Mouse (Mus musculus): ENCODE results near the gene Cfap74. TPM values are rescaled to one million over a fixed set of nuclear protein-coding genes. Genes with fewer than 3 reads are reported as not detected.
A peak's percentile ranks its signal among the peaks of the same experiment; 100 is the strongest.

Cfap74 gene
- total and polyA plus RNA-seq, 3 experiments, result 0.11 TPM; not detected in 2

DNA sequence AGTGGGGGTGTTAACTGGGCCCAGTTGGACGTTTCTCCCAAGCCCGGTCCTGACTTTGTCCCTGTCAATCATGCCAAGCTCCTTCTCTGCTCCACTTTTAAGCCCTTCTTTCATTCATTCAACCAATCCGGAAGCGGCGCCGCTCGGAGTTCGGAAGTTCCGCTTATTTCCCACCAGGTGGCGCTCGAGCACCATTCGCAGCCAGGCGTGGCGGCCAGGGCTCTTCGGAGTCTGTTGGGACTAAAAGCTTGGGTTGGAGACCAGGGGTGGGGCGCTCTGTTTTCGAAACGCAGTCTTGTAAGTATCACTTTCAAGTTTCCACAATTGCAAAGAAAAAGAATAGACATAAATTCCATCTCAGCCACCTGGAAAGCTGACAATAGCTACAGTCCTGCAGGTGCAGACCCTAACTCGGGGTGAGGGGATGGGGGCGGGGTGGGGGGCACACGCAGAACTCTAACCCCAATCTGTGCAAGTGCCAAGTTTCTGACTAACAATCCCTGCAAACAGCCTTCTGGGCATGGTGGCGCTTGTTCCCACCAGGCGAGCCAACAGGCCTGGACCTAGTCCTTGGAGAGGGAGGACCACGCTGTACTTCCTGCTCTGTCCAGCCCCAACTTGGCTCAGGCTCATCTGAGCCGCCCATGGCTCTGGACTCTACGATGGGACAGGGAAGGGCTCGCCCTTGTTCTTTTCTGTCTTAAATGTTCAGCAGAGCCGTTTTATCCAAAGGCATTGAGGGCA, 72.6 kb downstream of the Cfap74 start:
- ATAC-seq (ENCODE audit: extremely low read depth, insufficient number of reproducible peaks, low FRiP score, poor library complexity, severe bottlenecking) (peak; percentile 79), DNase-seq (ENCODE audit: low spot score) (peak; percentile 76)
- Histone ChIP-seq H3K36me3 (replicated peaks) (no peaks in the 10 kb centered on the region), H3K4me3 (ENCODE audit: low read depth, low read length) (no peak overlapping the region; the same call in 1 of the 2 replicates), H3K4me1 (ENCODE audit: insufficient read depth, low read depth, low read length) (peaks cover 20% of the 10 kb centered on the region), H3K27me3 (ENCODE audit: insufficient read depth, low read length) (peaks cover 11% of the 10 kb centered on the region), H3K9me3 (replicated peaks) (no peaks in the 10 kb centered on the region)
- TF ChIP-seq TAL1 (conservative IDR thresholded peaks at IDR 0.05; ENCODE audit: low read depth, low read length) (no peak), GATA2 (IDR thresholded peaks at IDR 0.05; ENCODE audit: borderline replicate concordance, low read depth, low read length) (no peak), GATA1 (IDR thresholded peaks at IDR 0.05; ENCODE audit: borderline replicate concordance, low read length) (no peak), CTCF (IDR thresholded peaks at IDR 0.05; ENCODE audit: low read depth, low read length) (peak; percentile 66), POLR2AphosphoS5 (IDR thresholded peaks at IDR 0.05; ENCODE audit: insufficient replicate concordance, low read depth, low read length) (no peak)

DNA sequence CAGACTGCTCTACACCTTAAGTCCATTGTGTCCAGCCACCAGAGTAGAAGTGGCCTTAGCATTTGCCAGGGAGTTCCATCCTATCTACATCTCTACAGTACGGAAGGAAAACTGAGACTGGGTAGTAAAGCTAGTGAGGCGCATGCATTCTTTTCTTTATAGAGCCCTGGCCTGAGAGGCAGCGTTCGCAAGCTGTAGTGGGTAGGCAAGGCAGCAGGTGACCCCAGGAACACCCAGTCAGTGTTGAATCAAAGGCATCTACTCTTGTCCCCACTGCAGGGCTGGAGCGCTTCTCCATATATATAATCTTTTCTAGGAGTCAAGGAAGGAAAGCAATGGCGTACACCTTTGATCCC, 73.1 kb downstream of the Cfap74 start:
- H3K27me3 ChIP-seq (ENCODE audit: insufficient read depth, low read length), result peaks cover 10% of the 10 kb centered on the region
- no peak overlapping the region for H3K4me3 ChIP-seq (ENCODE audit: low read depth, low read length)
- H3K9me3 ChIP-seq (replicated peaks), result no peaks in the 10 kb centered on the region
- peaks cover 20% of the 10 kb centered on the region for H3K4me1 ChIP-seq (ENCODE audit: insufficient read depth, low read depth, low read length)
- no peak for ATAC-seq (ENCODE audit: extremely low read depth, insufficient number of reproducible peaks, low FRiP score, poor library complexity, severe bottlenecking)
- no peak for TF ChIP-seq POLR2AphosphoS5 (IDR thresholded peaks at IDR 0.05; ENCODE audit: insufficient replicate concordance, low read depth, low read length)
- no peak for TF ChIP-seq CTCF (IDR thresholded peaks at IDR 0.05; ENCODE audit: low read depth, low read length)
- TF ChIP-seq GATA1 (IDR thresholded peaks at IDR 0.05; ENCODE audit: borderline replicate concordance, low read length), result no peak
- TF ChIP-seq GATA2 (IDR thresholded peaks at IDR 0.05; ENCODE audit: borderline replicate concordance, low read depth, low read length), result no peak
- TF ChIP-seq TAL1 (conservative IDR thresholded peaks at IDR 0.05; ENCODE audit: low read depth, low read length), result no peak
- H3K36me3 ChIP-seq (replicated peaks), result no peaks in the 10 kb centered on the region
- no peak for DNase-seq (ENCODE audit: low spot score)

DNA sequence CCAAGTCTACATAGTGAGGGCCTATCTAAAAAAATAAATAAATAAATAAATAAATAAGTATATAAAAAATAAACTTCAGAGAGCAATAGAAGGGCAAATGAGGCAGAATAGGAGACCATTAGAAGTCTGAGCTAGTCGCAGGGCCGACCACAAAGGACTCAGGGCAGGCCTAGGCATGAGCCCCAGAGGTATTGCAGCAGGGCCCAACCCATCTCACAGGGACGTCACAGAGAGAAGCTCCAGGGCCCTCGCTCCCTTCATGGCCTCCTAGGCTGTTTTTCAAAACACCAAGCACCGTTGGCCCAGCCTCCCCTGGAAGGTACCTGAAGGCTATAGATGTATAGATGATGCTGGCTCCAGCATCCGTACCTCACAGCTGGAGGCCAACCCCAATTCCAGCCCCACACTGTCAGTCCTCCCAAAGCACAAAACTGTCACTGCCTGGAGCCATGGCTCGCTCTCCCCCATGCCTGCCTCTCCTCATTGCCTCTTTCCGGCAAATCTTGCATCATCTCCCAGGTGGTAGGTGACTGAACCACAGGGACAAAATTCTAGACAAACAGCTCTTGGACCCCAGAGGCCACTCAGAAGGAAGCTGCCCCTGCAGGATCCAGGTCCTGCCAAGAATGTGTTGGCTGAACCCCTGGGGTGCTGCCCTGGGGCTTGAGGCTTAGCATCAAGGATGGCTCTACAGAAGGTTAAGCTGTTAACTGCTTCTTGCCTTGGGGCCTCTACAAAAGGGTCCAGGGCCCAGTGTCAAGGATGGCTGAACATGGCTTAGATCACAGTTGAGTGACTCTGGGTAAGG, 73.9 kb downstream of the Cfap74 start:
- TF ChIP-seq CTCF (IDR thresholded peaks at IDR 0.05; ENCODE audit: low read depth, low read length), result no peak
- no peak for TF ChIP-seq GATA1 (IDR thresholded peaks at IDR 0.05; ENCODE audit: borderline replicate concordance, low read length)
- no peak for TF ChIP-seq POLR2AphosphoS5 (IDR thresholded peaks at IDR 0.05; ENCODE audit: insufficient replicate concordance, low read depth, low read length)
- TF ChIP-seq TAL1 (conservative IDR thresholded peaks at IDR 0.05; ENCODE audit: low read depth, low read length), result no peak
- TF ChIP-seq GATA2 (IDR thresholded peaks at IDR 0.05; ENCODE audit: borderline replicate concordance, low read depth, low read length), result no peak

DNA sequence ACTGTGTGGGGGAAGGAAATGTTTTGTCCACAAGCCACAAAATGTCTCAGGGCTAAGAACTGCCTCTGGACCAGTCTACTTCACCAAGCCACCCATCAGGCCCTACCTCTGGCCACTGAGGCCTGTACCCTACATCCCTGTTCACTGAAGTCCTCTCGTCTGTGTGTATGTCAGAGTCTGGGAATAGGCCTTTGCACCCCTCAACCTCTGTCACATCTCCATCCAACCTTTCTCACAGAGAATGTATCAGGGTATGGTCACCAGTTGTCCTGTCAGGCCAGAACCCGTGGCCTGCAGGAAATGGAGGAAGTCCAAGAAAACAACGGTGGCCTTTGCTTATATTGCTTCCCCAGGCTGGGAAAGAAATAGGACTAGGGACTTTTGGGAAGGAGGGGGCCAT, 76.5 kb downstream of the Cfap74 start:
- Histone ChIP-seq H3K4me3 (ENCODE audit: low read depth, low read length) (no peak overlapping the region), H3K36me3 (replicated peaks) (no peaks in the 10 kb centered on the region), H3K9me3 (replicated peaks) (no peaks in the 10 kb centered on the region), H3K27me3 (ENCODE audit: insufficient read depth, low read length) (peaks cover 2% of the 10 kb centered on the region; the same call in 1 of the 2 replicates), H3K4me1 (ENCODE audit: insufficient read depth, low read depth, low read length) (peaks cover 52% of the 10 kb centered on the region)
- no peak for DNase-seq (ENCODE audit: low spot score)
- no peak for ATAC-seq (ENCODE audit: extremely low read depth, insufficient number of reproducible peaks, low FRiP score, poor library complexity, severe bottlenecking)
- TF ChIP-seq GATA2 (IDR thresholded peaks at IDR 0.05; ENCODE audit: borderline replicate concordance, low read depth, low read length), result no peak

More for the DNA sequence above, 73.9 kb downstream of the Cfap74 start:
- ATAC-seq (ENCODE audit: extremely low read depth, insufficient number of reproducible peaks, low FRiP score, poor library complexity, severe bottlenecking) (no peak), DNase-seq (ENCODE audit: low spot score) (no peak)
- no peak overlapping the region for H3K4me3 ChIP-seq (ENCODE audit: low read depth, low read length)
- peaks cover 27% of the 10 kb centered on the region for H3K4me1 ChIP-seq (ENCODE audit: insufficient read depth, low read depth, low read length)
- H3K9me3 ChIP-seq (replicated peaks), result no peaks in the 10 kb centered on the region
- no peaks in the 10 kb centered on the region for H3K36me3 ChIP-seq (replicated peaks)
- H3K27me3 ChIP-seq (ENCODE audit: insufficient read depth, low read length), result peaks cover 8% of the 10 kb centered on the region

DNA sequence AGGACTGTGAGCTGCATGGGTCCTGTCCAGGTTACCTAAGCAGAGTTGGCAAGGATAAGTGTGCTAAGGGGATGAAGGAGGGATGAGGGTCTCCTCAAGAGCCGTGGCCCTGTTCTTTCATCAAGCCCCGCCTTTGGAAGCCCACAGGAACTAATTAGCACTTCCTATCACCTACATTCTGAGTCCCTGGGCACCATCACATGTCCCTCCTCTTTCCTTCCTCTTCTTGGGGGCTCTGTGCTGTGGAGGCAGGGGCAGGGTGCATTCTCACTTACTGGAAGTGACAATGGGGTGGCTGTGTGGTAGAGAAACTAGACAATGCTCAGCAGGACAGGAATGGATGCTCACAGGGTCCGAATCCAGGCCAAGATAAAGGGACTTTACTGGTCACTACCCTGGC, 78.8 kb downstream of the Cfap74 start:
- no peak for TF ChIP-seq CTCF (IDR thresholded peaks at IDR 0.05; ENCODE audit: low read depth, low read length)
- no peak for TF ChIP-seq TAL1 (conservative IDR thresholded peaks at IDR 0.05; ENCODE audit: low read depth, low read length)
- no peak for TF ChIP-seq GATA1 (IDR thresholded peaks at IDR 0.05; ENCODE audit: borderline replicate concordance, low read length)
- TF ChIP-seq GATA2 (IDR thresholded peaks at IDR 0.05; ENCODE audit: borderline replicate concordance, low read depth, low read length), result no peak
- TF ChIP-seq POLR2AphosphoS5 (IDR thresholded peaks at IDR 0.05; ENCODE audit: insufficient replicate concordance, low read depth, low read length), result no peak
- ATAC-seq (ENCODE audit: extremely low read depth, insufficient number of reproducible peaks, low FRiP score, poor library complexity, severe bottlenecking), result no peak
- peaks cover 48% of the 10 kb centered on the region for H3K4me1 ChIP-seq (ENCODE audit: insufficient read depth, low read depth, low read length)

DNA sequence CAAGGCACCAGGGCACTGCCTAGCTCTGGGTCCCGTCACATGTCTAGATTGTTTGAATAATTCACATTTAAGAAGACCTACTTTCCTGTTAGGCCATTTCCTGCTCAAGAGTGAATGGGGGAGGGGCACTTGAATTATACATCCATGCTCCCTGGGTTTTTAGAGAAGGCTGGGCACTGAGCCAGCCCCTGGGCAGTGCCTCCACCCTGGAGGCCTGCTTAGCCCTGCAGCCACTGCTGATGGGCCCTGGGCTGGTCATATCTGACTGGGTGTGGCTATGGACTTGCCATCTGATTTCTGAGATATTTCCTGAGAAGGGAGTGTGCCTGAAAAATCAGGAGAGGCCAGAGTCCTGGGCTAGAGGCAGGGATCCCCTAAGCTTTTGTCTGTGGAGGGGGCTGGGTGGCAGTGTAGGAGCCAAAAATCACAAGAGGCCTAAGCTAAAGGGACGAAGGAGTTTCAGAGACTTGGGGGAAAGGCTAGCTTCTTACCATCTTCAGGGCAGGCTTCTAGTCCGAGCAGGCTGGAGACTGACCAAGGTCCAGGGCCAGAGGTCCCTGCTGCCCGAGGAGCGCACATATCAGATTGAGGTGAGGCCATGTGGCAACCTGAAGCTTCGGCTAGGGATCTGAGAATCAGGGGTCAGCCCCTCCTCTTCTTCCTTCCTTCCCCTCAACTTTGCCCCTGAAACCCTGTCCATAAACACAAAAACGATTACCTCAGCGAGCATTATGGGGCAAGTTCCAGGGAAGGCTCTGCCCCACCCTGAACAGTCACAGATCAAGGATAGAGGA, 79.4 kb downstream of the Cfap74 start:
- TF ChIP-seq POLR2AphosphoS5 (IDR thresholded peaks at IDR 0.05; ENCODE audit: insufficient replicate concordance, low read depth, low read length), result no peak
- ATAC-seq (ENCODE audit: extremely low read depth, insufficient number of reproducible peaks, low FRiP score, poor library complexity, severe bottlenecking), result peak; percentile 68
- Histone ChIP-seq H3K4me1 (ENCODE audit: insufficient read depth, low read depth, low read length) (peaks cover 44% of the 10 kb centered on the region), H3K4me3 (ENCODE audit: low read depth, low read length) (peak overlapping the region; percentile 48; the same call in 1 of the 2 replicates), H3K9me3 (replicated peaks) (no peaks in the 10 kb centered on the region), H3K27me3 (ENCODE audit: insufficient read depth, low read length) (no peaks in the 10 kb centered on the region), H3K36me3 (replicated peaks) (peaks cover under 1% of the 10 kb centered on the region)
- DNase-seq (ENCODE audit: low spot score), result peak; percentile 64

More for the DNA sequence above, 78.8 kb downstream of the Cfap74 start:
- DNase-seq (ENCODE audit: low spot score), result no peak
- no peak overlapping the region; the same call in 1 of the 2 replicates for H3K4me3 ChIP-seq (ENCODE audit: low read depth, low read length)
- H3K27me3 ChIP-seq (ENCODE audit: insufficient read depth, low read length), result no peaks in the 10 kb centered on the region
- H3K36me3 ChIP-seq (replicated peaks), result no peaks in the 10 kb centered on the region
- H3K9me3 ChIP-seq (replicated peaks), result no peaks in the 10 kb centered on the region
